Mouse (Mus musculus): ENCODE data around the gene Adcy6. TPM values are rescaled to one million over a fixed set of nuclear protein-coding genes. Genes with fewer than 3 reads are reported as not detected.

Adcy6 gene
- polyA plus RNA-seq, 1 experiment from 2014 or later: 10.4 TPM

- Histone ChIP-seq H3K27me3 (replicated peaks) (no peaks in the 10 kb centered on the region), H3K9ac (replicated peaks) (no peak overlapping the region), H3K9me3 (replicated peaks) (no peaks in the 10 kb centered on the region), H3K4me1 (no peaks in the 10 kb centered on the region), H3K4me2 (no peak overlapping the region), H3K4me3 (replicated peaks) (no peak overlapping the region), H3K27ac (replicated peaks) (no peak overlapping the region), H3K36me3 (peaks cover 74% of the 10 kb centered on the region)
- ATAC-seq (ENCODE audit: low FRiP score): no peak
- 98% methylated on average over 3 of the region's 3 CpGs for WGBS
Measured at GRCm38 (mm10) chr15:98545151-98545550, 64.7 kb downstream of the Adcy6 start.

DNA sequence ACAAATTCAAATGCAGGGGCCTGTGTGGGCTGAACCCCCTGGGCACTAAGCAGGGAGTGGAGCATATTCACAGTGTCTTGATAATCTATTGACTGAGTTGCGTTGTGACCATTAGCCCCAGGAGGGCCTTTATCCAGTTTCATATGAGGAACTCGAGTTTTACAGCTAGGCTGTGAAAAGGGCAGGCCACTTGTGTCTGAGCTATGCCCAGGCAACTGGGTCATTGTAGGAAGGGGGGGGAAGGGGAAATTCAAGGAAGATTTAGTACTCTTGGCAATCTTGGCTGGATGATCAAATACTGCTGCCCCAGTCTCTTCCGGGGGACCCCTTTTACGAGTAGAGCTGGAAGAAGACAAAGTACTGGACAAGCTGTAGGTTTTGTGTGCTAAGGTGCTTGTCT is 66.5 kb downstream of the Adcy6 start:
- WGBS: 49% methylated on average over 4 of the region's 4 CpGs
- H3K4me2 ChIP-seq: no peak overlapping the region
- H3K36me3 ChIP-seq: peaks cover 66% of the 10 kb centered on the region
- no peak overlapping the region for H3K9ac ChIP-seq (replicated peaks)
- no peak; the same call in 1 of the 2 replicates for ATAC-seq (ENCODE audit: low FRiP score)
- H3K4me3 ChIP-seq (replicated peaks): no peak overlapping the region
- H3K4me1 ChIP-seq: no peaks in the 10 kb centered on the region
- H3K27ac ChIP-seq (replicated peaks): no peak overlapping the region
- no peaks in the 10 kb centered on the region for H3K9me3 ChIP-seq (replicated peaks)
- H3K27me3 ChIP-seq (replicated peaks): no peaks in the 10 kb centered on the region

GRCm38 (mm10) chr15:98541064-98541463 is 68.8 kb downstream of the Adcy6 start:
- Histone ChIP-seq H3K27me3 (replicated peaks) (no peaks in the 10 kb centered on the region), H3K4me2 (no peak overlapping the region), H3K36me3 (peaks cover 52% of the 10 kb centered on the region), H3K27ac (replicated peaks) (no peak overlapping the region), H3K4me3 (replicated peaks) (no peak overlapping the region), H3K9ac (replicated peaks) (no peak overlapping the region), H3K4me1 (no peaks in the 10 kb centered on the region), H3K9me3 (replicated peaks) (no peaks in the 10 kb centered on the region)
- no peak for ATAC-seq (ENCODE audit: low FRiP score)
- 85% methylated on average over 6 of the region's 6 CpGs for WGBS

Other genes starting within 250 kb of the Adcy6 start
- not detected in 2 replicates for gene Olfr283, start 229.1 kb downstream of the Adcy6 start, polyA plus RNA-seq (2015; fragmentation: Nextera tagmentation; extraction: Ambion mirVana)
- gene Olfr282, start 178.9 kb downstream of the Adcy6 start, polyA plus RNA-seq (2015; fragmentation: Nextera tagmentation; extraction: Ambion mirVana): not detected in 2 replicates
- gene Olfr281, start 157.5 kb downstream of the Adcy6 start, polyA plus RNA-seq (2015; fragmentation: Nextera tagmentation; extraction: Ambion mirVana): not detected in 2 replicates
- not detected in 2 replicates for gene OR5BS1P, start 140.2 kb downstream of the Adcy6 start, polyA plus RNA-seq (2015; fragmentation: Nextera tagmentation; extraction: Ambion mirVana)
- gene Lalba, start 127.4 kb downstream of the Adcy6 start, polyA plus RNA-seq (2015; fragmentation: Nextera tagmentation; extraction: Ambion mirVana): not detected in 2 replicates
- not detected in 2 replicates for gene Olfr279, start 117.7 kb downstream of the Adcy6 start, polyA plus RNA-seq (2015; fragmentation: Nextera tagmentation; extraction: Ambion mirVana)
- 102 and 104 TPM in 2 replicates for gene Kansl2, start 75.8 kb downstream of the Adcy6 start, polyA plus RNA-seq (2015; fragmentation: Nextera tagmentation; extraction: Ambion mirVana)
- gene Ccnt1, start 39.2 kb downstream of the Adcy6 start, polyA plus RNA-seq (2015; fragmentation: Nextera tagmentation; extraction: Ambion mirVana): 58.6 and 62.8 TPM in 2 replicates
- not detected in 2 replicates for gene 4930415O20Rik, start 39.1 kb downstream of the Adcy6 start, polyA plus RNA-seq (2015; fragmentation: Nextera tagmentation; extraction: Ambion mirVana)
- 108 and 128 TPM in 2 replicates for gene Cacnb3, start 20.8 kb upstream of the Adcy6 start, polyA plus RNA-seq (2015; fragmentation: Nextera tagmentation; extraction: Ambion mirVana)
- 20.6 and 21.0 TPM in 2 replicates for gene Ddx23, start 52.8 kb upstream of the Adcy6 start, polyA plus RNA-seq (2015; fragmentation: Nextera tagmentation; extraction: Ambion mirVana)
- gene Rnd1, start 67.4 kb upstream of the Adcy6 start, polyA plus RNA-seq (2015; fragmentation: Nextera tagmentation; extraction: Ambion mirVana): 9.4 and 11.3 TPM in 2 replicates
- 6.4 and 7.5 TPM in 2 replicates for gene Ccdc65, start 98.1 kb upstream of the Adcy6 start, polyA plus RNA-seq (2015; fragmentation: Nextera tagmentation; extraction: Ambion mirVana)
- 11.9 and 12.3 TPM in 2 replicates for gene Fkbp11, start 118.1 kb upstream of the Adcy6 start, polyA plus RNA-seq (2015; fragmentation: Nextera tagmentation; extraction: Ambion mirVana)
- 97.8 TPM in 2 replicates for gene Arf3, start 153.1 kb upstream of the Adcy6 start, polyA plus RNA-seq (2015; fragmentation: Nextera tagmentation; extraction: Ambion mirVana)
- gene Wnt10b, start 168.1 kb upstream of the Adcy6 start, polyA plus RNA-seq (2015; fragmentation: Nextera tagmentation; extraction: Ambion mirVana): 0.08 and 0.72 TPM in 2 replicates
- 1.0 and 2.0 TPM in 2 replicates for gene Wnt1, start 179.8 kb upstream of the Adcy6 start, polyA plus RNA-seq (2015; fragmentation: Nextera tagmentation; extraction: Ambion mirVana)
- gene Ddn, start 199.4 kb upstream of the Adcy6 start, polyA plus RNA-seq (2015; fragmentation: Nextera tagmentation; extraction: Ambion mirVana): 0.18 and 0.36 TPM in 2 replicates
- 66.4 and 72.9 TPM in 2 replicates for gene Prkag1, start 221.4 kb upstream of the Adcy6 start, polyA plus RNA-seq (2015; fragmentation: Nextera tagmentation; extraction: Ambion mirVana)